Mouse (Mus musculus) ES-E14 (cell line): Measurements from ENCODE around the gene Rhbdd3.

Source experiments
- MAFK ChIP-seq: IDR thresholded peaks from 2 replicates; pipeline ENCODE4 v1.6.1; 2014; ENCODE audit warnings: mild to moderate bottlenecking, low read depth, low read length, inconsistent platforms; ENCODE audit not compliant: insufficient read depth
- ZC3H11A ChIP-seq: IDR thresholded peaks from 2 replicates; pipeline ENCODE4 v1.6.1; 2012; ENCODE audit warnings: low read depth, mild to moderate bottlenecking, inconsistent platforms, low read length, borderline replicate concordance
- ZNF384 ChIP-seq: IDR thresholded peaks from 2 replicates; pipeline ENCODE4 v1.6.1; 2012; ENCODE audit warnings: low read depth, low read length, inconsistent platforms

GRCm38 (mm10) chr11:5125713-5126112, 27.0 kb downstream of the Rhbdd3 start:
- no peak for TF ChIP-seq ZC3H11A
- TF ChIP-seq MAFK: no peak
- no peak for TF ChIP-seq ZNF384
